Mouse (Mus musculus) CD4-positive, CD25-positive, alpha-beta regulatory T cell, adult 9 weeks (primary cell): ENCODE data around the gene Rnf17. TPM values are rescaled to one million over a fixed set of nuclear protein-coding genes. Genes with fewer than 3 reads are reported as not detected.

ENCODE experiments used
- polyA plus RNA-seq: library from polyadenylated mRNA; unstranded; fragments of 100-300 nt; shearing (Covaris generic); gene quantifications from one replicate; pipeline ENCODE4 v1.2.1, GENCODE M21; 2017

Rnf17 gene
- 1.5 TPM for polyA plus RNA-seq

GRCm38 (mm10) chr14:56402311-56403071, at the start of gene Rnf17:
TSS of gene Rnf17 (plus strand) at chr14:56402581.

GRCm38 (mm10) chr14:56364711-56365237, 37.6 kb upstream of the Rnf17 start, which contains the start of gene Atp12a:
TSS of gene Atp12a (plus strand) at chr14:56365068.

Other genes with a start within 250 kb of the Rnf17 start
- gene Gzmg, start 243.0 kb upstream of the Rnf17 start, polyA plus RNA-seq = not detected
- not detected for gene Gzmn, start 228.0 kb upstream of the Rnf17 start, polyA plus RNA-seq
- not detected for gene Gzmf, start 191.2 kb upstream of the Rnf17 start, polyA plus RNA-seq
- 5.7 TPM for gene Gzmc, start 167.9 kb upstream of the Rnf17 start, polyA plus RNA-seq
- gene Gzmb, start 140.3 kb upstream of the Rnf17 start, polyA plus RNA-seq = 15.5 TPM
- not detected for gene Atp12a, start 37.5 kb upstream of the Rnf17 start, polyA plus RNA-seq
- 14.3 TPM for gene Cenpj, start 172.8 kb downstream of the Rnf17 start, polyA plus RNA-seq
- 24.6 TPM for gene Parp4, start 173.0 kb downstream of the Rnf17 start, polyA plus RNA-seq